Mouse (Mus musculus) kidney, postnatal 4 days (tissue): ENCODE results near the gene Fgr.

Experiments
- DNase-seq, 2 experiments: peaks; one replicate each; pipeline ENCODE4 v3.0.0; 2021; ENCODE audit warnings: mixed read lengths in 2 of 2

Fgr gene

GRCm38 (mm10) chr4:132959679-132960045 lies 14.2 kb upstream of the Fgr start:
- DNase-seq = no peak

GRCm38 (mm10) chr4:132960313-132960712 lies 13.6 kb upstream of the Fgr start:
- no peak for DNase-seq

- peak; percentile 48 to 52 for DNase-seq
These were observed 12.8 kb upstream of the Fgr start for GRCm38 (mm10) chr4:132960864-132961639.

- no peak for DNase-seq
These were observed 12.0 kb upstream of the Fgr start for GRCm38 (mm10) chr4:132961866-132962265.

GRCm38 (mm10) chr4:132962628-132963027 lies 11.3 kb upstream of the Fgr start:
- no peak for DNase-seq

GRCm38 (mm10) chr4:132963436-132963835 lies 10.5 kb upstream of the Fgr start:
- DNase-seq = no peak

GRCm38 (mm10) chr4:132964064-132964463 lies 9.8 kb upstream of the Fgr start:
- no peak for DNase-seq

GRCm38 (mm10) chr4:132964473-132964872 lies 9.4 kb upstream of the Fgr start:
- DNase-seq = no peak

GRCm38 (mm10) chr4:132968105-132968938 lies 5.6 kb upstream of the Fgr start:
- DNase-seq = no peak

- no peak for DNase-seq
These were observed 2.3 kb upstream of the Fgr start for GRCm38 (mm10) chr4:132971601-132972000.

GRCm38 (mm10) chr4:132972101-132972500 lies 1.8 kb upstream of the Fgr start:
- no peak for DNase-seq

- no peak for DNase-seq
These were observed 1.3 kb upstream of the Fgr start for GRCm38 (mm10) chr4:132972556-132972955.

GRCm38 (mm10) chr4:132973186-132973585 lies 709 bp upstream of the Fgr start:
- DNase-seq = no peak

GRCm38 (mm10) chr4:132974904-132975303 lies 1.0 kb downstream of the Fgr start:
- peak; percentile 82 to 90 for DNase-seq

- no peak for DNase-seq
These were observed 1.9 kb downstream of the Fgr start for GRCm38 (mm10) chr4:132975791-132976190.

- DNase-seq = no peak
These were observed 2.8 kb downstream of the Fgr start for GRCm38 (mm10) chr4:132976729-132977128.

GRCm38 (mm10) chr4:132977597-132977996 lies 3.7 kb downstream of the Fgr start:
- no peak for DNase-seq

GRCm38 (mm10) chr4:132979186-132979585 lies 5.3 kb downstream of the Fgr start:
- DNase-seq = peak in 1 of 2 experiments; percentile 31

- no peak for DNase-seq
These were observed 7.7 kb downstream of the Fgr start for GRCm38 (mm10) chr4:132981621-132982020.

- no peak for DNase-seq
These were observed 9.1 kb downstream of the Fgr start for GRCm38 (mm10) chr4:132982999-132983398.

GRCm38 (mm10) chr4:132983664-132984512 lies 10.0 kb downstream of the Fgr start:
- no peak for DNase-seq

- no peak for DNase-seq
These were observed 14.9 kb downstream of the Fgr start for GRCm38 (mm10) chr4:132988581-132989355.
